24 mouse cellular contexts compared by ENCODE assay signal in the genomic region with DNA sequence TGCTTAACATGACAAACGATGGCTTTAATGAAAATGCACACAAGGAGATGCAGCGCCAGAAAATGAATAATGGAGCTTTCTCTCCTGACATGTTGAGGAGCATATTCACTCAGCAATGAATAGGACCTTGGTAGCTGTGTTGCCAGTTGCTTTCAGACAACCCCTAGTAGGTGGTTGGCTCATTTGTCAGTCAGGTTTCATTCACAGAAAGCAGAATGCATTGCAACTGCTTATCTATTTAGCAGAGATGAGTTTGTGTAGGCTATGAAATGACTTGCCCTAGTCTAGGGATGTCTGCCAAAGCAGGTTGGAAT.
DNase-seq lines count a peak whose midpoint lies in the region; ATAC-seq and TF ChIP-seq lines count a peak whose summit lies in the region.
"Had no signal": no experiment of that assay in that cellular context is flagged by ENCODE, and none has a peak within 500 bp of the region (broad histone marks: within the 10 kb centered on the region; RNA-seq: fewer than 3 reads in every experiment).

No protein-coding gene starts in this region.

- no peaks in the 10 kb centered on the region for H3K79me2 ChIP-seq in heart, adult 2 months (replicated peaks; ENCODE audit: control insufficient read depth, insufficient read depth, low read length)

- H3K27me3 ChIP-seq in midbrain, embryonic 16.5 days (ENCODE audit: control insufficient read depth, insufficient read depth, low read depth, low read length) = no peaks in the 10 kb centered on the region
- no peaks in the 10 kb centered on the region for H3K27me3 ChIP-seq in midbrain, embryonic 11.5 days (ENCODE audit: control insufficient read depth, insufficient read depth, low read length)
- no peaks in the 10 kb centered on the region for H3K27me3 ChIP-seq in hindbrain, embryonic 13.5 days
- H3K27me3 ChIP-seq in heart, adult 2 months (ENCODE audit: control insufficient read depth, insufficient read depth, low read length) = no peaks in the 10 kb centered on the region
- H3K27me3 ChIP-seq: embryonic facial prominence, embryonic 13.5 days; limb, embryonic 12.5 days had no signal

- no peak for TF ChIP-seq EP300 in heart, adult 2 months (IDR thresholded peaks at IDR 0.05; ENCODE audit: insufficient read depth, low read depth, low read length)

- no peak overlapping the region for H3K4me2 ChIP-seq in midbrain, embryonic 16.5 days (ENCODE audit: low read length)
- H3K4me2 ChIP-seq in midbrain, embryonic 11.5 days = no peak overlapping the region
- no peak overlapping the region for H3K4me2 ChIP-seq in hindbrain, embryonic 13.5 days
- H3K4me2 ChIP-seq: embryonic facial prominence, embryonic 13.5 days; limb, embryonic 12.5 days; liver, embryonic 11.5 days had no signal

- no peaks in the 10 kb centered on the region for H3K9me3 ChIP-seq in midbrain, embryonic 16.5 days (replicated peaks; ENCODE audit: control insufficient read depth, low read length, poor library complexity, severe bottlenecking)
- H3K9me3 ChIP-seq in midbrain, embryonic 11.5 days (ENCODE audit: control insufficient read depth, low read length) = no peaks in the 10 kb centered on the region
- no peaks in the 10 kb centered on the region for H3K9me3 ChIP-seq in hindbrain, embryonic 13.5 days
- H3K9me3 ChIP-seq: embryonic facial prominence, embryonic 13.5 days; limb, embryonic 12.5 days had no signal

- peak; percentile 23; the same call in 1 of the 2 replicates for ATAC-seq in frontal cortex, adult (ENCODE audit: low TSS enrichment)
- ATAC-seq in midbrain, embryonic 16.5 days = no peak
- ATAC-seq in midbrain, embryonic 11.5 days (ENCODE audit: low FRiP score) = no peak
- peak; percentile 57; the same call in 1 of the 2 replicates for ATAC-seq in hindbrain, embryonic 13.5 days (ENCODE audit: low FRiP score)
- ATAC-seq: inflammation-experienced regulatory T-cells, adult 6 months; liver, postnatal 0 days; lung, postnatal 0 days had no signal

- intact Hi-C loops in heart, adult 2 months (cut with DNase I) = no loop called here

- no peaks in the 10 kb centered on the region for H3K4me1 ChIP-seq in midbrain, embryonic 16.5 days (ENCODE audit: control insufficient read depth, insufficient read depth, low read length)
- H3K4me1 ChIP-seq in midbrain, embryonic 11.5 days (ENCODE audit: control insufficient read depth, insufficient read depth, low read length) = no peaks in the 10 kb centered on the region
- no peaks in the 10 kb centered on the region for H3K4me1 ChIP-seq in hindbrain, embryonic 13.5 days (replicated peaks)
- no peaks in the 10 kb centered on the region for H3K4me1 ChIP-seq in heart, adult 2 months (ENCODE audit: control insufficient read depth, insufficient read depth, low read length)
- H3K4me1 ChIP-seq: embryonic facial prominence, embryonic 13.5 days; limb, embryonic 12.5 days had no signal

- DNase-seq in frontal cortex, postnatal 10 days (ENCODE audit: low spot score in 2 of 2) = no peak
- DNase-seq in midbrain, embryonic 11.5 days (ENCODE audit: low spot score, missing footprints) = no peak
- DNase-seq in heart, adult 2 months = no peak
- no peak for DNase-seq in heart, adult 18-20 months
- DNase-seq: adrenal gland, postnatal 25 days; cerebellum, adult 11 months; embryo, embryonic 11 days; gastrocnemius, postnatal 14 days; heart, adult 11 months; kidney, adult 2 months; liver, postnatal 0 days; thymus, postnatal 14 days had no signal

- no peak for TF ChIP-seq POLR2A in heart, adult 2 months (IDR thresholded peaks at IDR 0.05; ENCODE audit: insufficient read depth, low read depth, low read length)

- H3K4me3 ChIP-seq in midbrain, embryonic 16.5 days (ENCODE audit: low read depth, low read length) = no peak overlapping the region
- H3K4me3 ChIP-seq in midbrain, embryonic 11.5 days (ENCODE audit: low read depth, low read length) = no peak overlapping the region
- no peak overlapping the region for H3K4me3 ChIP-seq in hindbrain, embryonic 13.5 days
- H3K4me3 ChIP-seq in heart, adult 2 months = no peak overlapping the region
- H3K4me3 ChIP-seq: embryonic facial prominence, embryonic 13.5 days; erythroblast, embryonic 14.5 days; limb, embryonic 12.5 days; myocyte had no signal

- 49% methylated on average over 2 of the region's 2 CpGs for WGBS in midbrain, embryonic 16.5 days
- WGBS in midbrain, embryonic 11.5 days = 79% methylated on average over 2 of the region's 2 CpGs
- 40% methylated on average over 2 of the region's 2 CpGs for WGBS in hindbrain, embryonic 13.5 days
- WGBS in heart, adult 2 months = 83% methylated on average over 2 of the region's 2 CpGs

- TF ChIP-seq CTCF in heart, adult 2 months (IDR thresholded peaks at IDR 0.05) = no peak

- H3K36me3 ChIP-seq in midbrain, embryonic 16.5 days (ENCODE audit: control insufficient read depth, insufficient read depth, low read length) = no peaks in the 10 kb centered on the region
- no peaks in the 10 kb centered on the region for H3K36me3 ChIP-seq in midbrain, embryonic 11.5 days (ENCODE audit: control insufficient read depth, insufficient read depth, low read length)
- H3K36me3 ChIP-seq in hindbrain, embryonic 13.5 days = no peaks in the 10 kb centered on the region
- H3K36me3 ChIP-seq in heart, adult 2 months (ENCODE audit: control insufficient read depth, insufficient read depth, low read length) = no peaks in the 10 kb centered on the region
- H3K36me3 ChIP-seq: embryonic facial prominence, embryonic 13.5 days; limb, embryonic 12.5 days had no signal

- 0 out of 2 replicates have a peak overlapping the region, but pooled peaks have one; percentile 49 for H3K27ac ChIP-seq in midbrain, embryonic 16.5 days (ENCODE audit: low read length)
- H3K27ac ChIP-seq in midbrain, embryonic 11.5 days (ENCODE audit: low read depth, low read length) = no peak overlapping the region
- peak overlapping the region; percentile 5; the same call in 1 of the 2 replicates for H3K27ac ChIP-seq in hindbrain, embryonic 13.5 days
- no peak overlapping the region for H3K27ac ChIP-seq in heart, adult 2 months
- H3K27ac ChIP-seq: embryonic facial prominence, embryonic 13.5 days; kidney, postnatal 0 days; limb, embryonic 12.5 days; macrophage had no signal

- no peak overlapping the region for H3K9ac ChIP-seq in midbrain, embryonic 16.5 days (ENCODE audit: low read depth, low read length)
- no peak overlapping the region for H3K9ac ChIP-seq in midbrain, embryonic 11.5 days (ENCODE audit: low read length)
- H3K9ac ChIP-seq in hindbrain, embryonic 13.5 days = no peak overlapping the region
- no peak overlapping the region for H3K9ac ChIP-seq in heart, adult 2 months (ENCODE audit: low read depth, low read length)
- H3K9ac ChIP-seq: embryonic facial prominence, embryonic 13.5 days; limb, embryonic 12.5 days; liver, postnatal 0 days had no signal

Comparison
In these comparisons a context has a peak if more than half of its experiments do, and no peak if none do; other contexts are left out.
1. H3K27ac ChIP-seq: peak in midbrain, embryonic 16.5 days (single experiment) and hindbrain, embryonic 13.5 days (single experiment); none in midbrain, embryonic 11.5 days (single experiment) and heart, adult 2 months (single experiment).
2. ATAC-seq: peak in frontal cortex, adult (single experiment) and hindbrain, embryonic 13.5 days (single experiment); none in midbrain, embryonic 16.5 days (single experiment) and midbrain, embryonic 11.5 days (single experiment).